Mouse (Mus musculus): Measurements from ENCODE around the gene Rnf208.

DNA sequence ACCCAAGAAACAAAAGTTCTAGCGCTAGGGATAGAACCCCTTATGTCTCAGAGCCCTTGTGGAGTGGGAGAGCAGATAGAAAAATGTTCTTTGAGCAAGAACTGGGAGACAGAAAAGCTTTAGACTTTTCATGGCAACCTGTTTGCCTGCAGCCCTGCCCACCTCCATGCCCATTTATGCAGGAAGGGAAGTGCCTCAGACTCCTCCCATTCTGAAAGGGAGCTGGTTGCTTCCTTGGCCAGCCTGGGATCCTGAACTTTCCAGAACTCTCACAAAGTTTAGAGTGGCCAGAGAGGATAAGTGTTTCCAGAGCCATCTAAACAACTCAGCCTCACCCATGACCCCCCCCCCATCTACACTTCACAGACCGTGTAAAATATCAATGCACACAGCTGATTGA, 44.9 kb upstream of the Rnf208 start:
- no peak for TF ChIP-seq POLR2A (IDR thresholded peaks at IDR 0.05; ENCODE audit: low read depth, low read length)
- TF ChIP-seq CTCF (IDR thresholded peaks at IDR 0.05; ENCODE audit: extremely low read depth, insufficient read length, insufficient replicate concordance, low read depth, low read length), result no peak

Measured in small intestine, adult 2 months (tissue).